In genomic region chr1:182501815-182502405, GRCm38 (mm10) we compare ENCODE assay signal across 25 mouse cellular contexts. TPM values are rescaled to one million over a fixed set of nuclear protein-coding genes. Genes with fewer than 3 reads are reported as not detected.
DNase-seq lines count a peak whose midpoint lies in the region; ATAC-seq and TF ChIP-seq lines count a peak whose summit lies in the region.
"Had no signal": no experiment of that assay in that cellular context is flagged by ENCODE, and none has a peak within 500 bp of the region (broad histone marks: within the 10 kb centered on the region; RNA-seq: fewer than 3 reads in every experiment).

No protein-coding gene starts in this region.

- H3K36me3 ChIP-seq in heart, embryonic 12.5 days: peaks cover 24% of the 10 kb centered on the region
- peaks cover 0 to 13% of the 10 kb centered on the region in 2 experiments for H3K36me3 ChIP-seq in CH12.LX (replicated peaks in 1 of 2; ENCODE audit: control insufficient read depth in 1 of 2, insufficient read depth in 1 of 2, low read length in 1 of 2)
- peaks cover 12% of the 10 kb centered on the region for H3K36me3 ChIP-seq in midbrain, embryonic 14.5 days (ENCODE audit: control insufficient read depth, insufficient read depth, low read length)
- H3K36me3 ChIP-seq: G1E; heart, embryonic 15.5 days; stomach, embryonic 15.5 days had no signal

- no peaks in the 10 kb centered on the region for H3K9me3 ChIP-seq in heart, embryonic 12.5 days (replicated peaks)
- H3K9me3 ChIP-seq in CH12.LX (replicated peaks; ENCODE audit: low read length): no peaks in the 10 kb centered on the region
- H3K9me3 ChIP-seq in midbrain, embryonic 14.5 days (ENCODE audit: control insufficient read depth, low read length): no peaks in the 10 kb centered on the region
- H3K9me3 ChIP-seq: embryonic facial prominence, embryonic 12.5 days; forebrain, embryonic 13.5 days; G1E; heart, embryonic 15.5 days; hindbrain, embryonic 13.5 days; limb, embryonic 13.5 days; lung, embryonic 15.5 days; stomach, embryonic 15.5 days had no signal

- no peak overlapping the region for H3K9ac ChIP-seq in heart, embryonic 12.5 days
- H3K9ac ChIP-seq in CH12.LX (ENCODE audit: insufficient read depth, low read depth): no peak overlapping the region
- H3K9ac ChIP-seq in midbrain, embryonic 14.5 days (replicated peaks; ENCODE audit: low read length): no peak overlapping the region
- H3K9ac ChIP-seq: embryonic facial prominence, embryonic 12.5 days; forebrain, embryonic 13.5 days; heart, embryonic 15.5 days; hindbrain, embryonic 13.5 days; limb, embryonic 13.5 days; liver, embryonic 14.5 days; lung, embryonic 15.5 days; stomach, embryonic 15.5 days had no signal

- H3K4me3 ChIP-seq in heart, embryonic 12.5 days: no peak overlapping the region
- H3K4me3 ChIP-seq in CH12.LX (replicated peaks in 1 of 3; ENCODE audit: low read depth in 2 of 3, low read length in 2 of 3, poor library complexity in 1 of 3): no peak overlapping the region
- H3K4me3 ChIP-seq in cortical plate, adult 2 months (ENCODE audit: insufficient read depth, low read length): no peak overlapping the region
- no peak overlapping the region for H3K4me3 ChIP-seq in midbrain, embryonic 14.5 days (replicated peaks; ENCODE audit: low read depth, low read length)
- H3K4me3 ChIP-seq: embryonic facial prominence, embryonic 12.5 days; erythroblast, embryonic 14.5 days; forebrain, embryonic 13.5 days; heart, embryonic 15.5 days; hindbrain, embryonic 13.5 days; limb, embryonic 13.5 days; lung, embryonic 15.5 days; stomach, embryonic 15.5 days had no signal

- TF ChIP-seq CTCF in CH12.LX (conservative IDR thresholded peaks at IDR 0.05 in 1 of 2, IDR thresholded peaks at IDR 0.05 in 1 of 2; ENCODE audit: low read depth in 2 of 2, low read length in 2 of 2): no peak
- TF ChIP-seq CTCF in cortical plate, adult 2 months (IDR thresholded peaks at IDR 0.05; ENCODE audit: extremely low read depth, insufficient read depth, low read length): no peak

- no peaks in the 10 kb centered on the region for H3K27me3 ChIP-seq in heart, embryonic 12.5 days (replicated peaks)
- no peaks in the 10 kb centered on the region for H3K27me3 ChIP-seq in CH12.LX (replicated peaks)
- H3K27me3 ChIP-seq in midbrain, embryonic 14.5 days (ENCODE audit: control insufficient read depth, insufficient read depth, low read length): no peaks in the 10 kb centered on the region
- H3K27me3 ChIP-seq: embryonic facial prominence, embryonic 12.5 days; forebrain, embryonic 13.5 days; heart, embryonic 15.5 days; hindbrain, embryonic 13.5 days; limb, embryonic 13.5 days; lung, embryonic 15.5 days; stomach, embryonic 15.5 days had no signal

- ATAC-seq in heart, embryonic 12.5 days (ENCODE audit: insufficient number of reproducible peaks, low FRiP score): no peak
- no peak for ATAC-seq in midbrain, embryonic 14.5 days (ENCODE audit: low FRiP score, low TSS enrichment)
- ATAC-seq: forebrain, embryonic 13.5 days had no signal

- TF ChIP-seq EP300 in CH12.LX (IDR thresholded peaks at IDR 0.05; ENCODE audit: low read length): no peak

- intact Hi-C loops in heart, postnatal 10 days (cut with DNase I): no loop called here

- H3K4me1 ChIP-seq in heart, embryonic 12.5 days (replicated peaks): peaks cover 92% of the 10 kb centered on the region
- H3K4me1 ChIP-seq in CH12.LX (ENCODE audit: control insufficient read depth in 1 of 2, insufficient read depth in 2 of 2): peaks cover 43 to 55% of the 10 kb centered on the region in 2 experiments
- H3K4me1 ChIP-seq in cortical plate, adult 2 months (ENCODE audit: control insufficient read depth, insufficient read depth, low read length): peaks cover 3% of the 10 kb centered on the region; the same call in 1 of the 2 replicates
- H3K4me1 ChIP-seq in midbrain, embryonic 14.5 days (ENCODE audit: control insufficient read depth, insufficient read depth, low read length): no peaks in the 10 kb centered on the region

- TF ChIP-seq RAD21 in CH12.LX (IDR thresholded peaks at IDR 0.05; ENCODE audit: low read depth, low read length): no peak

- TF ChIP-seq POLR2A in CH12.LX (IDR thresholded peaks at IDR 0.05; ENCODE audit: low read depth, low read length): no peak
- no peak for TF ChIP-seq POLR2A in cortical plate, adult 2 months (IDR thresholded peaks at IDR 0.05; ENCODE audit: extremely low read depth, insufficient read depth, low read length)

- dilution Hi-C loops in CH12.LX (cut with MboI; ENCODE audit: extremely low pct_ligation_motif_present, extremely low pct_unique_long_range_greater_than_20kb, low sequenced_read_pairs): no loop called here

- H3K79me2 ChIP-seq in CH12.LX (replicated peaks; ENCODE audit: control insufficient read depth, extremely low read depth, insufficient read depth, poor library complexity, severe bottlenecking): no peaks in the 10 kb centered on the region

- in situ Hi-C loops in CH12.LX (cut with MboI; ENCODE audit: low pct_ligation_motif_present, low pct_unique_long_range_greater_than_20kb, low sequenced_read_pairs): loop anchor here (25.0 kb wide), 1 partner anchor 615 kb away; no protein-coding TSS in a partner anchor

- WGBS in heart, embryonic 12.5 days: 73% methylated on average over 7 of the region's 7 CpGs
- WGBS in midbrain, embryonic 14.5 days: 93% methylated on average over 7 of the region's 7 CpGs

- H3K27ac ChIP-seq in heart, embryonic 12.5 days (ENCODE audit: poor library complexity, severe bottlenecking): no peak overlapping the region
- H3K27ac ChIP-seq in CH12.LX (ENCODE audit: insufficient read depth, low read depth): no peak overlapping the region
- H3K27ac ChIP-seq in cortical plate, adult 2 months (ENCODE audit: insufficient read depth, low read length): 0 out of 2 replicates have a peak overlapping the region, but pooled peaks have one; percentile 17
- no peak overlapping the region for H3K27ac ChIP-seq in midbrain, embryonic 14.5 days (replicated peaks; ENCODE audit: low read depth, low read length)
- H3K27ac ChIP-seq: embryonic facial prominence, embryonic 12.5 days; forebrain, embryonic 13.5 days; hindbrain, embryonic 13.5 days; limb, embryonic 13.5 days; liver, embryonic 14.5 days; macrophage; stomach, embryonic 15.5 days had no signal

- no peak overlapping the region for H3K4me2 ChIP-seq in heart, embryonic 12.5 days
- no peak overlapping the region for H3K4me2 ChIP-seq in CH12.LX (ENCODE audit: insufficient read depth, low read depth, poor library complexity, severe bottlenecking)
- no peak overlapping the region for H3K4me2 ChIP-seq in midbrain, embryonic 14.5 days (ENCODE audit: low read length)
- H3K4me2 ChIP-seq: embryonic facial prominence, embryonic 12.5 days; forebrain, embryonic 13.5 days; heart, embryonic 15.5 days; hindbrain, embryonic 13.5 days; limb, embryonic 13.5 days; lung, embryonic 15.5 days; midbrain, embryonic 11.5 days; stomach, embryonic 15.5 days had no signal

- DNase-seq in heart, adult 9 months (ENCODE audit: low spot score in 2 of 2): peak; percentile 61 to 71
- no peak for DNase-seq in CH12.LX (ENCODE audit: extremely low read depth)
- DNase-seq in heart, postnatal 10 days: peak; percentile 63 to 65
- no peak for DNase-seq in midbrain, embryonic 14.5 days
- DNase-seq in natural killer cell, adult 2 months (ENCODE audit: low spot score in 2 of 2): no peak
- no peak for DNase-seq in kidney, postnatal 25 days
- DNase-seq: cerebellum, adult 9-11 months; kidney, adult 9 months; kidney, postnatal 36 days; right cerebral cortex, postnatal 25 days; thymus, adult 18-20 months had no signal

TF ChIP-seq in CH12.LX, 34 proteins besides CTCF, POLR2A, EP300 and RAD21:
- TF ChIP-seq IRF4 (IDR thresholded peaks at IDR 0.05; ENCODE audit: low read depth, low read length) (peak; percentile 45), UBTF (IDR thresholded peaks at IDR 0.05; ENCODE audit: low read depth, low read length) (no peak)

RNA-seq across cellular contexts. Expression of gene Capn2, which starts 15.5 kb away (rescaled TPM):
- polyA plus RNA-seq in heart, embryonic 12.5 days (2016; fragmentation: Nextera tagmentation; extraction: Ambion mirVana): 119 and 123 TPM in 2 replicates
- 25.9 and 28.1 TPM in 2 replicates for total RNA-seq in CH12.LX (2012; rRNA removed)
- total RNA-seq in CH12.LX (2014; rRNA removed): 10.9 and 12.5 TPM in 2 replicates
- 14.2 and 15.0 TPM in 2 replicates for polyA plus RNA-seq in CH12.LX (2012; ENCODE audit: insufficient read length, low read depth)
- polyA plus RNA-seq in cortical plate, adult 2 months (2012; rRNA removed): 61.4 and 63.3 TPM in 2 replicates
- total RNA-seq in heart, postnatal 10 days (2021): 10 to 100 TPM; 87.8 to 91.2 TPM
- polyA plus RNA-seq in midbrain, embryonic 14.5 days (2014; fragmentation: Nextera tagmentation; extraction: Ambion mirVana): 57.9 and 68.7 TPM in 2 replicates
- polyA plus RNA-seq: G1E had no signal

Comparison
In these comparisons a context has a peak if more than half of its experiments do, and no peak if none do; other contexts are left out.
1. DNase-seq: peak in heart, adult 9 months (2 of 2) and heart, postnatal 10 days (2 of 2); none in CH12.LX (single experiment), midbrain, embryonic 14.5 days (single experiment), natural killer cell, adult 2 months (0 of 2) and kidney, postnatal 25 days (0 of 2).